Mouse (Mus musculus): ENCODE results near the gene Mrpl50.
"Not testable (repeated sequence)": the region's sequence is repeated elsewhere in the genome, so short reads cannot be mapped to it uniquely, and the experiment has no call there.

The Mrpl50 gene

DNA sequence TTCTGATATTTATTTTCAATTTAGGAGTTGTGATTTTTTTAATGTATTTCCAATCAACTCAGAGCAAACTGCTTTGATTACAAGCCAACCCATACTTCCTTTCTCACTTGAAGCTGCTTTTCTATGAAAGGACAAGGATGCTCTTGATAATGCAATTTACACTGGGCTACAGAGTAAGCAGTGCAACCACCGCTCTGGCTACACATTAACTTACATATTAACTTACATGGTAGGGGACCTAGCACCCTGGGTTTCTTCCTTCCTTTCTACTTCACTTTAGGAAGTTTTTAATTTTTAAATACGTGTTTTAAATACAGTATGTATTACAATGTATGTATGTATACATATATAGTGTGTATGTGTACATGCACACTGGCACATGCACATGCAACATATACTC is 11.7 kb downstream of the Mrpl50 start:
- no peak for DNase-seq (ENCODE audit: low read depth, low spot score)

DNA sequence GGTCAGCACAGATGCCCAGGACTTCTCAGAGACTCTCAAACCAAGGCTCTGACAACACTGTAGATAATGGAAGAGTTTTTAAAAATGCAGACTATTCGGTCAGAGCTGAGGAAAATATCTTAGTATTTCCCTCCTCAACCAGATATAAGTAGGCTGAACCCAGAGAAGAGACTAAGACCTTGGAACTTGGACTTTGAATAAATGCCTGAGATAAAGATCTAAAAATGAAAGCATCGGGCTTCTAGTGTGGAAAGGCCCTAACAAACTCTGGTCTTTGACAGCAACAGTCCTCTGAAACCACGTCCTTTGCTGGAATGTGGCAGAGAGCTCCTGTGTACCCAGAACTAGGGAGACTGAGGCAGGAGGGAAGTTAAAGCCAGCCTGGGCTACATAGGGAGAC is 14.5 kb downstream of the Mrpl50 start, which contains the start of gene Baat:
Gene Baat (minus strand): TSS at position 172 of the 400 bp plus-strand sequence.
- no peak for DNase-seq (ENCODE audit: low read depth, low spot score)

DNA sequence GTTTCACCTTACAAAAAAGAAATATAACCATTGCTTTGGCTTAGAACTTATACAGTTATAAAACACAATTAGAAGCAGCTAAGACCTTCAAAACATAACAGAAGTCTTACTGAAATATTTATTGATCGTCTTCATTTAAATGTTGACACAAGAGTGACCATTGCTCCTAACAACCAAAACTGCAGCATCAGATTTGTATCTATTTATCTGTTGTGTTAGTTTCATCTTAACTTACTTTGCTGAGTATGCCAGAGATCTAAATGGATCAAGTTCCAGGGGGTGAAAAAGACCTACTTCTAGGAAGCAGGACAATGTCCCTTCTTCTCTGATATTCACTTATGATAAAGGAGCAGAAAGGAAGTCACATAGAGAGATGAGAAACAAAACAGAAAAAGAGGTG is 17.3 kb downstream of the Mrpl50 start:
- DNase-seq (ENCODE audit: low read depth, low spot score) = no peak

DNA sequence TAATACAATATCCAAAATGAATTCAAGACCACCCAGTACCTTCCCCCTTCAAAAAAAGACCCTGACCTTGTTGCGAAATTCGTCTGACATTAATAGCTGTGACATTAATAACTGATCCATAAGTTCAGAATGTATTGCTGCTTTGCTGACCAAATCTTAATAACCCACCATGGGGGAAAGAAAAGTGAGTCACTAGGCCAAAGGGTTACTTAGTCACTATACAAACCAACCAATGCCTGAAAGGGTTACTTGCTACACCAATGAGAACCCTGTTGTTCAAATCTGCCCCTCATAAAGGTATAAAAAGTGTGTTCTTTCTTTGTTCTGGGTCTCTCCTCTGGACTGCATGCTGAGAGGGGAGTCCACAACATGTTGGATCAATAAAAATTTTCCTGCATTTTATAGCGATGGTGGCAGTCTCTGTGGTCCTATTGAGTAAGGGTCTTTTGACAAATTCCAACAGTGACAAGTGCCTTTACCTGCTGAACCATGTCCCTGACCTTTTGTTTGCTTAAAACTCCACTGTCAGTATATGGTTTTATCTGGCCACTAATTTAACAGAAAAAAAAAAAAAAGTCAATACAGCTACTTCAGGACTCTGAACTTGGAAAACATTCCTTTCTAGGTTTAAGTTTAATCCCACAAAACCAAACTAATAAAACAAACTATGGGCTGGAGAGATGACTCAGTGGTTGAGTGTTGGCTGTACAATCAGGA is 34.8 kb downstream of the Mrpl50 start:
- not testable (repeated sequence) for DNase-seq (ENCODE audit: low read depth, low spot score)

DNA sequence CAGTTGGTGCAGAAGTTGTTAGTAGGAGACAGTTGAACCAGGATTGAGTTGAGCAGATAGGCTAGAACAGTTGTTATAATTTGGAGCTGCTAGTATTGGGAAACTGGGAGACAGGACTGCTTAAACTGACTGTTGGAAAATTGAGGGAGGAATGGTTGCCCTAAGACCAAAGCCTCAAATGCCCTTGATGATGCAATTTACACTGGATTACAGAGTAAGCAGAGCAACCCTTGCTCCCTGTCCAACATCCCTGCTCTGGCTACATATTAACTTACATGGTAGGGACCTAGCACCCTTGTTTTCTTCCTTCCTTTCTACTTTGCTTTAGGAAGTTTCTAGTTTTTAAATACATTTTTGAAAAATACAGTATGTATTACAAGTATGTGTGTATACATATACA is 35.5 kb downstream of the Mrpl50 start:
- DNase-seq (ENCODE audit: low read depth, low spot score) = no peak

DNA sequence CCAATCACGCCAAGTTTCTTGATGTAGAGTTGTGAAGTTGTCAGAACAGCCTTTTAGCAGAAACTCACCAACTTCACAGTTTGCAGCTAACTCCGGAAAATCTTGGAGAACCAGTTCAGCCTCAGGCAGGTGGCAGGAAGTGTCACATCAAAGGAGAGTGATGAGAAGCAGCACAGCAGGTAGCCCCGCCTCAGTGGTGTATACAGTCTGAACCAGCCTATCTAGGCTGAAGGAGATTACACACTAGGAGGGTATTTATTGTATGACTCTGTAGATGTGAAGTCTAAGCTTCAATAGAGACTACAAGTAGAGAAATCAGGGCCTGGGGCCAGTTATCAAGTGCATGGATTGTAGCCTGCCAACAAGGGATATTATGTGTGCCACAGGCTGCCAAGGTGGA is 40.0 kb downstream of the Mrpl50 start:
- DNase-seq (ENCODE audit: low read depth, low spot score) = no peak

DNA sequence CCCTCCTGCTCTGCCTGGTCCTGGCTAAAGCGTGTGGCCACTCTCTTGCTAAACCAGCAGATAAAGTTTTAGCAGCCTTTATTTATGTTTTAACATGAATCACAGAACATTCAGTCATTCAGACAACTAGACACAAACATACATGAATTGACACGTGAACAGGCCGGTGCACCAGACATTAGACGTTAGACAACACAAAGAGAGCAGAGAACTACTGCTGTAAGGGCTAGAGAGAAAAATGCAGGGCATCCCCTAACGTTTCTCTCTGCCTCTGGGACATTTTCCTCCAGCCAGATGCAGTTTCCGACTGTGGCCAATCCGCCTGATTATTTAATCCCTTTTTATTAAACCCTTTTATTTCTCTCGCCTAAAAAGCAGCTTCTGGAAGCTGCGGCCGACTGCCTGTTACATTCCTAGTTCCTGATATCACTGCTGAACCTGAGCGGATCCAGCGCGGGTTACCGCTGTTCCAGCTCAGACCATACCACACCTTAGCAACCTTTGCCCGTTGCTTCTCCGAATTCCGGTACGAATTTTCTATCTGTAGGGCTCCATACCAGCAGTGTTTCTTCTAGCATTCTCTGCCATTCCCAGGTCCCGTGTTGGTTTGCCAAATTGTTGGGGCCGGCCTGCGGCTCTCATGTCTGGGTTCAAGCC is 40.7 kb downstream of the Mrpl50 start:
- no peak for DNase-seq (ENCODE audit: low read depth, low spot score)

DNA sequence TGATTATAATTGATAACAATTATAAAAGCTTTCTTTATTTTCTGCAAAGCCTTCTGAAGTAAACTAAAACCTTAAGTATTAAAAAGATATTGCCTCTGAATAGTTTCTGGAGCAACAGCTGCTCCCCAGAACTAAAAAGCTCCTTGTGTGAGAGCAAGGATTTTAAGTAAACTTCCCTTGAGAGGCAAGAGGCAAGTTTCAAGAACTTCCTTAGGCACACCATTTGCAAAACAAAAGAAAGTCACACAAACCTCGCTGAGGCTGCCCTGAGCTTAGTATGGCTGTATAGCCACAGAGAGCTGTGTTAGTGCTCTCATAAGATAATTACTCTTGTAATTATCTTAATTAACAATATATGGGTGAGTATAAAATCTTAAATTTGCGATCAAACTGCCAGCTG is 41.9 kb downstream of the Mrpl50 start:
- DNase-seq (ENCODE audit: low read depth, low spot score) = peak; percentile 35

DNA sequence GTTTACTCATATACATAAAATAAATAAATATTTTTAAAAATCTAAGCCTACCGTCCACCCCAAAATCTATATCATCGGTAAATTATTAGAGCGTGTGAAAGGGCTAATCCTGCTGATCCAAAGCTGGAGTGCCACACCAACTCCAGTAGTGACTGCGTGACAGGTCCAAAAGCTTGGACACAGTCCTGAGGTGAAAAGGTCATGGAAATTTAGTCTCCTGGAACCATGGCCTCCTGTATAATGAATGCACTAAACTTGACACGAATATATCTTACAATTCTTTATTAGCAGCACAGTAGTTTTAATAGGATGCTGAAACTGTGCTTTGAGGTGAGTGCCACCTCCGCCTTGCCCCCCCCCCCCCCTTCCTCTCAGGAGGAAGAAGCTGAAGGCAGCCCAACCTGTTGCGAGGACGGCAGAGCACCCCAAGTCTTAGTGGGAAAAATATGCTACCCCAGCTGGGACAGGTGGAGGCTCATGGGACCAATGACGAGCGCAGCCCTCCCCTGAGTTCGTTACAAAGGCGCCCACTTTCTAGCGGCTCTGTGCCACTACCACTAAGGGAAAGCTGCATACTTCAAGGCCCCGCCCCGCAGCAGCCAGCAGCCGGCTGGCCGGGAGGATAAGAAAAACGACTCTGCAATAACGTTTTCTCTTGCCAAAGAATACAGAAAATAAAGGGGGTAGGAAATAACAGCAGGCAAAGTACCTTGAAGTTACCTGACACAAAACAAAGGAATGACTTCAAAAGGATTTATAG is 42.6 kb downstream of the Mrpl50 start:
- no peak for DNase-seq (ENCODE audit: low read depth, low spot score)

DNA sequence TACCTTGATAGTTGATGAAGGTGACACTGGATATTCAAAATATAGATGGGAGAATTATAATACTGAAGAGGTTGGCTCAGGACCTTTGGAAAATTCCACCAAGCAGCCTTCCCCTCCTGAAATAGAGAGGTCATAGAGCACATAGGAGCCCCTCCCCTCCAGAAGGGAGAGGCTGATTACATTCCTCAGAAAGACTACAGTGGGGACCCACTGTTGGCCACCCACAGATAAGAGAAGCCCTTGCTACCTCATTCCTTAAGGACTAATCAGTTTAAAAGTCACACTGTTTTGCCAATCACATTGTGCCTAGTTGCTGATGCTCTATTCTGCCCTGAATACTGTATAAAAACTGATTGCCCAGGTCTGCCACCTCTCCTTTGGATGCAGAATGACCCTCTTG is 46.3 kb downstream of the Mrpl50 start:
- DNase-seq (ENCODE audit: low read depth, low spot score) = no peak

DNA sequence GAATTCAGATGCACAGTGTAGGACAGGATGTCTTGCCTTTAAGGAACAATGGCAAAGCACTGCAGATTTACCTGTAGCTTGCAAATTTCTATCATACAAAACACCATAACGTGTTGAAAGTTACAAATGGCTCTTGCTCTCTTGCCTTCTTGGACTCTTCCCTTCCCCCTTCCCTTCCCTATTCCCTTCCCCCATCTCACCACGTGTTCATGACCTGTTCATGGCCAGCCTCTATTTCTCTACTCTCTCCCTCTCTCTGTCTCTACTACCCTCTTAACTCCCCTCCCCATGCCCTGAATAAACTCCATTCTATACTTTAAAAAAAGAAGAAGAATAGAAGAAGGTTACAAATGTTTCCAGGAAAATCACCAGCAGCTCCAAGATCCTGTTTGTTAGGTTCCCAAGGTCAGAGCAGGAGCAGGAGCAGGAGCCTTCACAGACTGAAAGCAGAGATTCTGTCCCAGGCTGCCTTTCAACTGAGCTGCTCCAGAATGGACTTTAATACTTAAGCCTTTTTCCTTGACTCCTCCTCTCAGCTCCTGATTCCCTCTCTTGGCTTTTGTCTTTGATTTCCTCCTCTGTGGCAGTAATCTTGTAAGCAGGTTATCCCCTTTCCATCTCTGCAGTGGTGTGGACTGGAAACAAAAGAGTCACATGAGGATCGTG is 47.3 kb downstream of the Mrpl50 start, which contains the start of gene Acnat1:
Gene Acnat1 (minus strand): TSS at position 478 of the 666 bp plus-strand sequence.
- DNase-seq (ENCODE audit: low read depth, low spot score) = no peak

DNA sequence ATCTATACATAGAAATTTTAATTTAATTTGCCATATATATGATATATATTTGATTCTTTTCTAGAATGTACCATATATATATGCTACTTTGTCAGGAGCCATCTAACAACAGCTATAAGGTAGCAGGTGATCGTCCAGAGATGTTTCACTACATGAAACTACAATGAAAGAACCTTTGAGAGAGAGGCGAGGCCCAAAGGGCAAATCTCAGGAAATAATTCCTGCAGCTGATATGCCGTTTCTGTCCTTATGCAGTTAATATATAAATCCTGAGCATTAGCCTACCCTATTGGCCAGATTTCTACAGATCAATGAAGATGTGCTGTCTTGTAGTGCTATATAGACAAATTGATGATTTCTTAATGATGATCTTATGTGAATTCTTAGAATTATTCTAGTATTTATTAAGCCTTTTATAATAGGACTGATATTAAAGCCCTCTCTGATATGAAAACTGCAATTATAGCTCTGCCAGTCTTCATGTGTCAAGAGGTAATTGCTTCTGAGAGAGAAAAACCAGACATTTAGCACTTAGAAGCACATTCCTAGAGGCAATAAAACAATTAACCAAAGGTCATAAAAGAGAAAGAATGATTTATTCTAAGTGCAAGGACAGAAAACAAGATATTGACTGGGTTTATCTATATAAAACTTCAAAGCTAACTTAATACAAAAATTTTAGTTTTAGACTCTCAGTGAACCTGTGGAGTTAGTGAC is 51.3 kb downstream of the Mrpl50 start:
- DNase-seq (ENCODE audit: low read depth, low spot score) = no peak

DNA sequence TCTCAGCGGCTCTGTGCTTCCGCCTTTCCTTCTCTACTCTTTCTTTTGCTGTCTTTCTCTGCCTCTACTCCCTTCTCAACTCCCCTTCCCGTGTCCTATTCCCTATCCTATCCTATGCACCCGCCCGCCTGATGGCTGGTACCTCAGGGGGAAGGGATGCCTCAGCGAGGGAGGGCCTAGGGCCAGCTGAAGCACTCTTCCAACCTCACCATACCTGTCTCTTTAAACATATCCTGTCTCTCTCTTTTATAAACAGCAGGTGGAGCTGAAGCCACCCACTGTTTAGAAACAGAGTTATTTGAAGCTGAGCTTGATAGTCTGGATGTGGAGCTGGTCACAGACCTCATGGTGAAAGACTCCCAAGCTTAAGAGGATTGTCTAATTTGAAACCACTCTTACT is 53.5 kb downstream of the Mrpl50 start:
- DNase-seq (ENCODE audit: low read depth, low spot score) = peak; percentile 69

Data from ES-CJ7 (cell line).